Mouse (Mus musculus): ENCODE results near the gene Olfr591.
"Not testable (repeated sequence)": the region's sequence is repeated elsewhere in the genome, so short reads cannot be mapped to it uniquely, and the experiment has no call there.

DNA sequence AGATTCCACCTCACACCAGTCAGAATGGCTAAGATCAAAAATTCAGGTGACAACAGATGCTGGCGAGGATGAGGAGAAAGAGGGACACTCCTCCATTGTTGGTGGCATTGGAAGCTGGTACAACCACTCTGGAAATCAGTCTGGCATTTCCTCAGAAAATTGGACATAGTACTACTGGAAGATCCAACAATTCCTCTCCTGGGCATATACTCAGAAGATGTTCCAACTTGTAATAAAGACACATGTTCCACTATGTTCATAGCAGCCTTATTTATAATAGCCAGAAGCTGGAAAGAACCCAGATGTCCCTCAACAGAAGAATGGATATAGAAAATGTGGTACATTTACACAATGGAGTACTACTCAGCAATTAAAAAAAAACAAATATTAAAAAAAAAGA lies 6.4 kb upstream of the Olfr591 start, which contains the start of gene Olfr592:
- TF ChIP-seq EP300, CTCF (IDR thresholded peaks at IDR 0.05; ENCODE audit: low read depth): not testable (repeated sequence)

All from liver, embryonic 14.5 days (tissue).